Mouse (Mus musculus) cerebellum, postnatal 14 days (tissue): ENCODE measurements around the gene Gnat1.

Experiments
- DNase-seq, 2 experiments: peaks; one replicate each; pipeline ENCODE4 v3.0.0; 2021; ENCODE audit warnings: mixed read lengths in 2 of 2

The Gnat1 gene

DNA sequence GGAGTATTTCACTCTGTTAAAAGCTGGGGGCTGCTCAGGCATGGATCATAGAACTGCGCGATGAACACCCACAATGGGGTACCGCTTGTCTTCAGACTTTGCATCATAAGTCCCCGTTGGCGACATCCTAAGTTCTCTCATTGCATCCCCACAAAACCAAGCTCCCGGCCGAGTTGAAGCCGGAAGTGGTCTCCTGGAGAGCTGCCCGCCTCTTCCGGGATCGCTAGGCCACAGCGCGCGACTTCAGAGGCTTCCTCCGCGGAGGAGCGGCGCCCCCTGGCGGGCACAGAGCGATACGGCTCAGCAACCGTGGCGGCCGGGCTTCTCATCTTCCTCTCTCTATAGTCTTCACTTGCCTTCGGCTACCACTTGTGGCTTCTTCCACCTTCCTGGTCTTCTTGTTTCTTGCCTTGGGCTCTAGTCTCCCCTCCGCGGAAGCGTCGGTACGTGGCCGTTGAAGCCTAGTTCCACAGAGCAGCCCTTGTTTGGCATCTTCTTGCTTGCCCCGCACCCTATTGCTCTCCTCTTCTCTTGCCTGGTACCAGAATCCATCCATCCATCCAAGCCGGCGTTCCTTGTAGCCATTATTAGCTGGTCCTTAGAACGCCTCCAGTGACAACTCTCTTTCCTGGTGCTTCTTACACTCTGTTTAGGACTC, 34.9 kb downstream of the Gnat1 start:
- DNase-seq: peak; percentile 97 to 98

DNA sequence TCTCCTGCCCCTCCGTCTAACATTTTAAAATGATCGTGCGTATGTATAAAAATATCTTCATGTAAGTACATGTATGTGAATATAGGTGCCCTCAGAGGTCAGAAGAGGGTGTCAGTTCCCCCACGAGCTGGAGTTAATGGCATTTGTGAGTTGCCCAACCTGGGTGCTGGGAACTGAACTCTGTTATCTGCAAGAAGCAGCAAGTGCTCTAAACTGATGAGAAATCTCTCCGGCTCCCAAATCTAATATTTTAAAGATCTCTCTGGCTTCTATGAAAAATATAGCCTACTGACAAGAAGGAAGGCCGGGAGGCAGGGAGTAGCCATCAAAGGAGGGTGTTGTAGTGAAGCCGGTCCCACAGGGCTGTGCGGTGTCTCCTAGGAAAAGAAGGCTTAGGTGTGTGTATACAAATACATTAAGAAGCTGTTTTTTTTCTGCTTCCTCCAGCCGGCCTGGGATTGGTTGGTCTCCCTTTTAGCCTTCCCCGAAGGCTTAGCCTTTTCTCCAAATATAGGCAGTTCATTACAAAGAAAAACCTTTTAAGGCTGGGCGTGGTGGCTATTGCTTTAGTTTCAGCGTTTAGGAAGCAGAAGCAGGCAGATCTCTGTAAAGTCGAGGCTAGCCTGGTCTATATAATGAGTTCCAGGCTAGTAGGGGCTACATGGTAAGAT, 35.8 kb downstream of the Gnat1 start:
- no peak for DNase-seq

DNA sequence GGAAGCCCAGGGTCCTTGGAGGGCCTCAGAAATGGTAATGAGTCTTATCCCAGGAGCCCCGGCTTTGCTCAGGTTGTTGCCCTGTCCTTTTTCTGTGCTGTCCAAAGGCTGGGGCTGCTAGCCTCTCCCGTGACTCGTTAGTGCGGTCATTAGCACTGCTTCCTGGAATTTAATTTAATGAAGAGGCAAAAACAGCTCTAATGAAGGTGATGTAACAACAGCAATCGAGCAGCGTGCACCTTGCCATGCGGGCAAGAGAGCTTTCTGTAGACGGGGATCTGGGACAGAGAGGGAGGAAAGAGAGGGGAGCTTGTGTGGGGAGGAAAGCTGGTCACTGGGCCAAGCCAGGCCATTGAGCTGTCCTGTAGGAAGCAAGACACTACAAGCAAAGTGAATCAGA, 37.8 kb downstream of the Gnat1 start:
- DNase-seq: no peak

DNA sequence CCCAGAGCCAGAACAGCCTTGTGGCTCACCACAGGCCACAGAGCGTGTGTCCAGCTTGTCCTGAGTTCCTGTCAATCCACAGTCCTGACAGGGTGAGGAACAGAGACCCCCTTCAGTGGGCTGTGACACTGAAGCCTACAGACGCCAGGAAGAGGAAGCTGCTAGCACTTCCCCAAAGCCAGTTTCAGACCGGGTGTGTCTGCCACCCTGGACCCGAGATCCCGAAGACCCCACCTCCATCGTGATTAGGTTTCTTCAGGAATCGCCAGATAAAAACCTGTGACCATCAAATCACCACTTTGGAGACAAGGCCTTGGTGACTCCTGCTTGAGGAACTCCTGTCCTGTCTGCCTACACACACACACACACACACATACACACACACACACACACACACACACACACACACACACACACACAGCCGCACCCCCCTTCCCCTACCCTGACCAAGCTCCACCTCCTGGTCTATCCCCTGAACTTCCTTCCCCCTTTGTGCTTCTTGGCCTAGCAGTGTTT, 39.2 kb downstream of the Gnat1 start:
- no peak for DNase-seq

DNA sequence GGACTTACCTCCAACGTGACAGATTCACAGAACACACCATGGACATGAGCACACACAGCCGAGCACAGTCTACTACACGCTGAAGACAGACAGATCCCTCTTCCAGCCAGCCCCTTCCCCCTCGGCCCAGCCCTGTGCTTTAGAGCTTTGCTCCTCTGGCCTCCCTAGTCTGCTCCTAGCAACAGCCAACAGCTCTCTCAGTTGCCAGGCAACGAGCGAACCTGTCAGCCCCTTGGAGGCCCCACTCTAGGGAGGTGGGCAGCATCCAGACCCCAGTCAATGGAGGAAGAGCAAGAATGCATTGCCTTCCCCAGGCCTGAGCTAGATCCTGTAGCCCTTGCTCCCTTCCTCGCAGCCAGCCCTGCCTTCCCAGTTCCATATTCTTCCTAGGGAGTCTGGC, 42.4 kb downstream of the Gnat1 start:
- DNase-seq: no peak

DNA sequence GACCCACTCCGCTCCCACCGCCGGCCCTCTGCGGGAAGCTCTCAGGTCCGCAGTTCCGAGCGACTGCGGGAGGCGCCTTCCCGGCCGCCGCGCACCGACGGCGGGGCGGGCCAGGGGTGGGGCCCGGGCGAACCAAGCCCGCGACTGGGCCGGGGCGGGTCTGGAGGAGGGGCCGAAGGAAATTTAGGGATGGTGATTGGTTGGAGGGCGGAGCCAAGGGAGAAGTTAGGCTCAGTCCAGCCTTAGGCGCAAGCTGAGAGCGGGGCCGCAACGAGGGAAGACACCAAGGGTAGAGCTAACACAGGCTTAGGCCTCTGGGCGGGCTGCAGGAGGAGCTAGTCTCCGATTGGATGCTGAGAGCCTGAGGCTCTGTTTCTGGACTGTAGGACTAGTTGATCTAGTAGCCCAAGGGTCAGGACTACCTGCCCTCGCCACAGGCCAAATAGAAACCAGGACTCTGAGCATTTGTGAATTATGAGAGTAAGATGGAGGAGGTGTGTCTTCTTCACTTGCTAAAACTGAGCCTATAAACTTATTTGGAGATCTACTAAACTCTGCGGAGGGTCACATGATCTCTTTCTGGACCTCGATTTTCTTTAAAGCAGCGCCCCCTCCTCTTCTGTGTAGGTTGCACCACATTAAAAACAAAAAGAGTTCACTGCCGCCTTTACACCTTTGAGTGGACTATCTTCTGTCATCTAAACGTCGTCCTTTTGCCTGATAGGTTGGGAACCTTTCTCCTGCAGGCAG, 44.1 kb downstream of the Gnat1 start, which contains the start of gene Gnai2:
Gene Gnai2 (minus strand): TSS at position 89 of the 750 bp plus-strand sequence.
- peak; percentile 90 to 92 for DNase-seq

GRCm38 (mm10) chr9:107634406-107635278, 44.9 kb downstream of the Gnat1 start:
- no peak for DNase-seq

- DNase-seq: peak in 1 of 2 experiments; percentile 37
These were observed 45.7 kb downstream of the Gnat1 start for GRCm38 (mm10) chr9:107633661-107634405.

DNA sequence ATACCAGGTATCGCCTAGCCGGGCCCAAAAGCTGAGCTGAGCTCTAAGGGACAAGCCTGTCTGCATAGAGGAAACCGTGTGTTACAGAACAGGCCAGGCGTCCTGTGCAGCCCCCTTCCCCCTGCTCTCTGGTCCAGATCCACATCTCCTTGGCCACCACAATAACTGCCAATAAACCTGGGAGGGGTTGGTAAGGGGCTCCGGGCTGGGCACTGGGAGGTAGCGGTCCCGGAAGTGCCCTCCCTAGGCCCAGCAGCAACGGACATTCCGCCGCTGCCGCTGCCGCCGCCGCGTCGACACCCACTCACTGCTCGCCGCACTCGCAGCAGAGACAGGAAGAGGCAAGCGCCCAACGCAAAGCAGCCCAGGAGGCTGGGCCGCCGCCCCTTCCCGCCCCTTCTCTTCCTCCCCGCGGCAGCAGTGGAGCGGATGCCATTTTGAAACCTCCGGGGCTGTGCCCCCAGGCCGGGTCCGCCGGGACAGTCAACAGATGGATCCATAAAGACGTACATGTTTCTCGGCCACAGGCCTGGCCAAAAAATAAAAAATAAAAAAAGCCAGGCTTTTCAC, 46.3 kb downstream of the Gnat1 start:
- DNase-seq: peak; percentile 50 to 55

DNA sequence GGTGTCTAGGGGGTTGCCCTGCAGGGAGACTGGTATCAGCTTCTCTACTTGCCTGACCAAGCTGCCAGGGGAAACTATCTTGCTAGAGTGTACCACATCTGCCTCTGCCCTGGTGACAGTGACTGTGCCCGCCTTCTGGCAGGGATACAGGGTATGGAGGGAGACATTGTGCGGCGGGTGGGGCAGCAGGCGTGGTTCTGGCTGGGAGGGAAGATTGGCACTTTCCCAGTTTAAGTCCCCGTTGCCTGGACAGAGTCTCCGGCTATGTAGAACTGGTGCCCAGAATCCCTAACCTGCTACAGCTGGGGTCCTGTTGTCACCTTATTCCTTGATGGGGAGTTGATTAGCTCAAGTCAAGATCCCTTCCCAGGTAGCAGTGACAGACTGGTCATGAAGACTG, 47.0 kb downstream of the Gnat1 start:
- no peak for DNase-seq

- DNase-seq: peak in 1 of 2 experiments; percentile 2
These were observed 47.7 kb downstream of the Gnat1 start for GRCm38 (mm10) chr9:107631861-107632260.

DNA sequence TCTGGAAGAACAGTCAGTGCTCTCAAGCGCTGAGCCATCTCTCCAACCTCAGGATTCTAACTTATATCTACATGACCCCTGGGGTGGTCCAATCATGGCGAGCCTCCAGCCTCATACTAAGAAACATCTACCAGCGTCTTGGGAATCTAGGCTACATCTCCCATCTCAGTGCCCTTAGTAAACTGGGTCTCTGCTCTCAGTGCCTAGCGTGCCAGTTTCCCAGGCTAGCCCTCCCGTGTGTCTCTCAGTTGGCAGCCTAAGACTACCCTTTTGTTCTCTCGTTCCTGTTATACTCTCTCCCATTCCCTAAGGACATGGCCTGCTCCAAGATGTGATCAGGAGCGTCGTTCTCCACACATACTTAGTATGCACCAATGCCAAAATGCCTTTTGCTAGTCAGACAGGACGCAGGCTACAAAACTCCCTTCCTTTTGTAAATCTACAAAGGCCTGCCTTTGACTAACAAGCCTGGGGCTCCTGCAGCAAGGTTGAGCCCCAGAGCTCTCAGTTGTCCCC, 48.1 kb downstream of the Gnat1 start:
- no peak for DNase-seq

- DNase-seq: no peak
These were observed 48.9 kb downstream of the Gnat1 start for GRCm38 (mm10) chr9:107630576-107630975.

DNA sequence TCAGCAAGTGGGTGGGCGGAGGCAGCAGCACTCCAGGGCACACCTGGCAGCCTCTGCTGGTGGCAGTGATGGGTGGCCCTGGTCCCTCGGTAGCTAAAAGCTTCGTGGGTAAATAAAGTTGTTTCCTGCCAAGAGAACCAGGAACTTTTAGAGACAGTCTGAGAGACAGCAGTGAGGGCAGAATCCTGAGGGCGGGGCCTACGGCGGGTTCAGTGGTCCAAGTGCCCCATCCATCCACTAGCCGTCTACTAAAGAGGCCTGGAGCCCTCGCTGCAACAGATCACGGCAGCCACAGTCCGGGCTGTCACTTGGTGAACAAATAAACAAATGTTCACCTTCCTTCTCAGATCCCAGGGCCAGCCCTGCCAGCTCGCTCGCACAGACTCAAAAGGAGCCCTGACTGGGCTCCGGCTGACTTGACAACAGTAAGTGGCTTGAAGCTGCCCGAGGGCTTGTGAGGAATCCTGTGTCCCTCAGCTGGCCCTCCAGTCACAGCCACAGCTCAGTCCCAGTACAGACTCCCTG, 49.5 kb downstream of the Gnat1 start:
- peak in 1 of 2 experiments; percentile 23 for DNase-seq

DNA sequence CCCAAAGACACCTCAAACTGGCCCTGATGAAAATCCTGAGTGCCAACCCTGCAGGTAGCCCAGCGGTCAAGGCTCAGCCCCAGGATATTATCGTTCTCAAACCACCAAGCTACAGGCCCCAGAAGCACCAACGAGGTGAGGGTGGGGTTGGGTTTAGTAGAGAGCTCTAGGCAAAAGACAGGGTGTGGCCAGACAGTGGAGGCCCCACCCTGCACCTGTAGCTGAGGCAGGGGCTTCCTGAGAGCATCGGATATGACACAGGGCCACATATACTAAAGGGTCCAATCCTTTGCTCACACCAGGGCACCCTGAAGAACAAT, 50.1 kb downstream of the Gnat1 start:
- DNase-seq: no peak

- DNase-seq: peak in 1 of 2 experiments; percentile 28
These were observed 50.6 kb downstream of the Gnat1 start for GRCm38 (mm10) chr9:107628721-107629410.

DNA sequence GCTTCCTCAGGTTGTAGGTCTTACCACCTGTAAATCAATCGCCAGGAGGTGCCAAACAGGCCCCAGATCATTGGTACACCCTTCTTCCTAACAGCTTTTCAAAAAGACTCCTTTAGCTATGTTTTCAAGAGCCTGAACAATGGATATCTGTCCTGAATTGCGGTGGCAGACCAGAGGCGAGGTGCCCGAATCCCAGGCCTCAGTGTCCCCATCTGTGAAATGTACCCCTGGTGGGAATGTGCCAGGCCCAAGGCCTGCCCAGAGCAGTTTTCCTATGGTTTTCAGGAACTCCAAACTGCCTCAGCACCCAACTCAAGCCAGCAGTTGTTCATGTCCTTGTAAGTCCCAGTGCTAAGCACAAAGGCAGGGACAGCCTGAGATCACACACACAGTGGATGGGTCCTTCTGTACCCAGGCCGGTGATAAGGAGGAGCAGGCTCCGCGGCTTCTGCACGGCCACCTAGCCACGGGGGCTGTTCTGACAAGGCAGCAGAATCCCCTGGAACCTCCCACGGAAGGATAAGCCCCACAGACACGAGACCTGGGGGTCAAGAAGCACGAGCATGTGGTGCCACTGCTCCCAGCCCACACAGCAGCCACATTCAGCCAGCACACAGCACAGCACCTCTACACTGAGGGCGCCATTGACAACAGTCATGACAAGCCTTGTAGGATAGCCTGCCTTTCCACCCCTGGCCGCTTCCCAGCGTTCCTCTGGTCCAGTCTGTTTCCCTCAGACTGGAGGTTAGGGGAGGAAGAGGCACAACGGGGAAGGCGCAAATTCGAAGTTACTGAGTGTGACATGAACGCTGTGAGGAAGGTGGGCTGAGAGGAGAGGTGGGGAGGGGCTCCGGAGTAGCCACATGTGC, 51.9 kb downstream of the Gnat1 start:
- peak in 1 of 2 experiments; percentile 34 for DNase-seq

- peak; percentile 81 to 92 for DNase-seq
These were observed 52.7 kb downstream of the Gnat1 start for GRCm38 (mm10) chr9:107626844-107627277.

DNA sequence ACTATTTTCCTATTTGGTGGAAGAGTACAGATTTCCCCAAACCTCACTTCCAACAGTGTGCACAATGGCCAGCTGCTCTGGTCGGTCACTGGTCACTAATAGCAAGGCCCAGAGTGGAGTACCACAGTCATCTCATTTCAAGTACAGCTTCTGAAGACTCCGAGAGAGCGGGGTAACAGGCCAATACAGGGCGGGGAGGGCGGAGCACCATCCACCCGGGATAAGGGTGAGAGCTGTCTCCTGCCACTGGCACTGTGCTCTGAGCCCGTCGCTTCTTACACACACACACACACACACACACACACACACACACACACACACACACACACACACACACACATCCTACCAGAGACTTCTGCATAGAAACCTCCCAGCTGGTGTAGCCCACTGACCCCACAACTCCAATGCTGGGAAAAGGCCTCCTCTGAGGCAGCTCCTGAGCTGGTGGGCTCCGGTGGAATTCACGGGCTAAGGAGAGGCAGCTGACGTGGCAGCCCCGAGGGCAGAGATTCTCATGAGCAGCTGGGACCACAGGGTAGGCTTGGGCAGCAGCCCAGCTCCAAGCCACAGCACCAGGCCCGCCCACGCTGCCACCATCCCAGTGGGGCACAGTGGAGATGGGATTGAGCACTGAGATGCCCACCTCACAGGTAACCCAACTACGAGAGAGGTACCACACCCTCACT, 53.2 kb downstream of the Gnat1 start:
- peak; percentile 33 to 40 for DNase-seq
